Mouse (Mus musculus) lung, postnatal 10 days (tissue): ENCODE results near the gene Slc25a21.
A peak's percentile ranks its signal among the peaks of the same experiment; 100 is the strongest.

ENCODE experiments used
- DNase-seq: peaks from one replicate; pipeline ENCODE4 v3.0.0; 2021

The Slc25a21 gene

GRCm38 (mm10) chr12:56688482-56688840 is 508.8 kb downstream of the Slc25a21 start:
- no peak for DNase-seq

DNA sequence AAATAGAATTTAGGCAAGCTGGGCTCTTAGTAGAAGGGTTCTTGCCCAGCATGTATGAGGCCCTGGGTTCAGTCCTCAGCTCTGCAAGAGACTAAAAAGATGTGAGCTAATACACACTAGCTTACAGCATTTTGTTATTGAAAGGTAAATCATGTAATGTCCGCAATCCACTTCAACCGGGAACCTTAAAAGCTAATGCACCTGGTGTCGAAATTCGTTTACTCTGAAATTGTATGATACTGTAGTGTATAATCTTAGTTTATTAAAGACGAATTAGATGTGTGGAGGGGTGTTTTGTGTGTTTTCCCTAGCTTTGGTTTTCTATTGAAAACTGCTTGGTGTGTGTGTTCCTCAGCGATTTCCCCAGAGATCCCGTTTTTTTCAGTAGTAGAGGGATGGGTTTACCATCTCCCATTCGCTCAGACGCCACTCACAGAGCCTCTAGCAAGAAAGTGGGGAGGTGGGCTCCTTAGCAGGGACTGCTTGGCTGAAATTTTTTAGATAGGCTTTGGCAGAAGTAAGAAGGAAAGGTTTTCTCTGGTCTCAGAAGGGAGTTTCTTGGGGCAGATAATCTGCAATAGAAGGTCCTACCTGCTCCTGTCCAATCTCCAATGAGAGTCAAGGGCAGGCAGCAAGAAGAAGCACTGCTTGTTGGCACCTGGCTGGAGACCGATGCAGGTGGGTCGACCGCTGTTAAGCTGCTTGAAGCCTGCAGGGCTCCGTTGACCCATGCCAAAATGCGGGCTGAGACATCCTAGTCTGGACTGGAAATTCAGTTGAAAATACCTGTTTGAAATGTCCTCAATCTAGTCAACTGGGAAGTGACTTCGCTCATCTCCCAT is 509.4 kb downstream of the Slc25a21 start:
- DNase-seq: no peak

DNA sequence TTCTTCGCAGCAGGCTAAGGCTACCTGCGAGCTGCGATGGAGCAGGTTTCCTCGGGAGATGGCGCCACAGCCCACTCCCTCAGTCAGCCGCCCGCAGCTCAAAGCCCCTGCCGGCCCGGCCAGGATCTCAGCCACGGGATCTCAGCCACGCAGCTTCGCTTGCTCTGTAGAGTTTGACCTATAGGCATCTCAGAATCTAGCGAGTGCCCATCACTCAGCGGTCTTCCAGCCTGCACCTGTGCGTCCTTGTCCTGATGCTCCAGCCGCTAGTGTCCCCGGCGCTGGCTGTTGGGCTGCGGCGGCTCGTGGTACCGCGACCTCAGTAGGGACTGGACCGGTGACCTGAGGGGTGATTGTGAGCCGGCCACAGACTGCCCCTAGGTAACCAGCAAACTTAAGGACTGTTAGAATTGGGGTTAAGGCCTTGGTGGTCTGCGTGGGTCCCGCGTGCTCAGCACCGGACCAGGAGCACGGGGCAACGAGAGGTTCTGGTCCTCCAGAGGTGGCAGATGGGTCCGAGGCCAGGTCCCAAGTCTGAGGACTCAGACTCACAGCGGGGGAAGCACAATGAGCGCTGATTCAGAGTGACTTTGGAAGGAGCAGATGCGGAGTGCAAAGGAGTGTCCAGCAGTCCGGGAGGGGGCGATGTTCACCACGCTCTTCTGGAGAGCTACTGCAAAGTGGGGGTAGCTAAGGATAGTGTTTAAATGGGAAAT is 516.0 kb downstream of the Slc25a21 start:
- DNase-seq: peak; percentile 24

- no peak for DNase-seq
These were observed 519.7 kb downstream of the Slc25a21 start for GRCm38 (mm10) chr12:56677620-56678019.

- DNase-seq: peak; percentile 26
These were observed 522.5 kb downstream of the Slc25a21 start for GRCm38 (mm10) chr12:56674726-56675125.

GRCm38 (mm10) chr12:56670795-56671194 is 526.5 kb downstream of the Slc25a21 start:
- DNase-seq: no peak

DNA sequence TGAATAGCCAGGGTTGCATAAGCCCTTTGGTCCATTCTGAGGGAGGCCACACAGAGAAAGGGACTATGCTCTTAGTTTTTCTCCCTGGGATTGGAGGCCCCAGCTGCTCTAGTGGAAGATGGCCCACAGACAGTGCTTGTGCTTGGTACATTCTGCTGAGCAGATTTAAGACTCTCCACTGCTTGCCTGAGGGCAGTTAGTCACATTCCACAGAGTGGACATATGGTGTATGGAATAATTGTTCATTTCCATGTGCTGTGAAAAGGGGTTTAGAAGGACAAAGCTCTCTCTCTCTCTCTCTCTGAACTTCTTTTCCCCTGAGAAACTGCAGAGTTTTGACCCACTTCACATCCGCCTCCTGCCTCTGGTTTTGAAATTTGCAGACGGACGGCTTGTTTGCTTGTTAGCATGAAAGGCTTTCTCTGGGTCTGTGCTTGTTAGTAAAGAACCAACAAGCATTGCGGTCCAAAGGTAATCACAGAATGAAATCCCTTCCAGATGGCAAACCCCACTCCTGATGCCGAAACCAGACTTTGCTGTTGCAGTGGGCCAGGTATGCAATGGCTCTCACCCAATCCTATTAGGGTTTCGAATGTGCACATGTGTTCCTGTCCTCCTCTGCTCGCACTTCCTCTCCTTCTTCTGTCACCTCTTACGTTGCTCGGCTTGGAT is 527.7 kb downstream of the Slc25a21 start:
- no peak for DNase-seq
